Mouse (Mus musculus) liver, embryonic 13.5 days (tissue): ENCODE measurements around the gene Hmbs. TPM values are rescaled to one million over a fixed set of nuclear protein-coding genes. Genes with fewer than 3 reads are reported as not detected.
"Not testable (repeated sequence)": the region's sequence is repeated elsewhere in the genome, so short reads cannot be mapped to it uniquely, and the experiment has no call there.

Experiments
- ATAC-seq: fragments of 200-750 bp; cut with Nextera tagmentation; 2 replicates; pipeline ENCODE4 v1.8.0; 2017; ENCODE audit warnings: low read depth, mild to moderate bottlenecking, moderate number of reproducible peaks, moderate library complexity
- DNase-seq: peaks from one replicate; pipeline ENCODE4 v3.0.0; 2022
- H3K27ac ChIP-seq: fragments of 300-500 bp; sonication (generic); 2 replicates; pipeline ENCODE4 v1.5.1; 2015; ENCODE audit warnings: moderate library complexity, mild to moderate bottlenecking, inconsistent platforms
- H3K27me3 ChIP-seq: fragments of 300-500 bp; sonication (generic); 2 replicates; pipeline ENCODE4 v1.6.1; 2015; ENCODE audit warnings: mild to moderate bottlenecking, inconsistent platforms
- H3K36me3 ChIP-seq: fragments of 300-500 bp; sonication (generic); 2 replicates; pipeline ENCODE4 v1.6.1; 2015; ENCODE audit warnings: mild to moderate bottlenecking, inconsistent platforms
- H3K4me1 ChIP-seq: fragments of 300-500 bp; sonication (generic); replicated peaks from 2 replicates; pipeline ENCODE4 v1.6.1; 2015; ENCODE audit warnings: inconsistent platforms
- H3K4me2 ChIP-seq: fragments of 300-500 bp; sonication (generic); 2 replicates; pipeline ENCODE4 v1.6.1; 2015; ENCODE audit warnings: inconsistent platforms, mild to moderate bottlenecking, moderate library complexity
- H3K4me3 ChIP-seq: fragments of 300-500 bp; sonication (generic); replicated peaks from 2 replicates; pipeline ENCODE4 v1.5.1; 2015; ENCODE audit warnings: mild to moderate bottlenecking, inconsistent platforms
- H3K9ac ChIP-seq: fragments of 300-500 bp; sonication (generic); 2 replicates; pipeline ENCODE4 v1.6.1; 2015; ENCODE audit warnings: mild to moderate bottlenecking, inconsistent platforms
- H3K9me3 ChIP-seq: fragments of 300-500 bp; sonication (generic); replicated peaks from 2 replicates; pipeline ENCODE4 v1.6.1; 2016; ENCODE audit warnings: inconsistent platforms
- WGBS: fragments of 180-500 bp; shearing (Covaris S2); methylation state at CpG from one replicate; pipeline ENCODE4 v1.1.7; 2015; ENCODE audit not compliant: insufficient replicate concordance; 5-methylcytosine and 5-hydroxymethylcytosine counted together
- polyA plus RNA-seq: library from polyadenylated mRNA; unstranded; fragments of >200 nt; fragmentation: Nextera tagmentation; extraction: Ambion mirVana; gene quantifications from 2 replicates; pipeline ENCODE4 v1.2.1, GENCODE M21; 2015

Gene Hmbs
- polyA plus RNA-seq, 1 experiment from 2014 or later, result 1,411 TPM

DNA sequence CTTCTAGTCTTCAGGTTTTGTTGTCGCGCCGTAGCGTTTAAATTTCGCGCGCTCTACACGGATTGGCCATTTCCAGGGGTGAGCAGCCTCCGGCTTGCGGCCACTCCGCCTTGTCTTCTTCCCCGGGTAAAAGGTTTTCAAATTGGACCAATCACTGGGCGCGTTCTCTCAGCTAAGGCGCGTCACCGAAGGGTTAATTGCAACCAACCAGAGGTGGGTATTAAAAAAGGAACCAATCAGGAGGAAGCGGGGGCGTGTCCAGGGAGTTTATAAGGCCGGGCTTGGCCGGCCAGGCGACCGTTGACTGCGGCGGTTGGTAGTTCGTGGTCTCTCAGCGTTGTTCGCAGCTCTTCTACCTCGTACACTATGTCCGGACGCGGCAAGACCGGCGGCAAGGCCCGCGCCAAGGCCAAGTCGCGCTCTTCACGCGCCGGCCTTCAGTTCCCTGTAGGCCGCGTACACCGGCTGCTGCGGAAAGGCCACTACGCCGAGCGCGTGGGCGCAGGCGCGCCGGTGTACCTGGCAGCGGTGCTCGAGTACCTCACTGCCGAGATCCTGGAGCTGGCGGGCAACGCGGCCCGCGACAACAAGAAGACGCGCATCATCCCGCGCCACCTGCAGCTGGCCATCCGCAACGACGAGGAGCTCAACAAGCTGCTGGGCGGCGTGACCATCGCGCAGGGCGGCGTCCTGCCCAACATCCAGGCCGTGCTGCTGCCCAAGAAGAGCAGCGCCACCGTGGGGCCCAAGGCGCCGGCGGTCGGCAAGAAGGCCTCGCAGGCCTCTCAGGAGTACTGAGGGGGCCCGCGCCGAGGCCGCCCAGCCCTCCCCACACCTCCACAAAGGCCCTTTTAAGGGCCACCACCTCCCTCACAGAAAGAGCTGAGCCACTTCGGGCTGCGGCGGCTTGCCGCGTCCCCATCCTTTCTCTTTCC lies 9.4 kb downstream of the Hmbs start, which contains the start of gene H2afx:
Gene H2afx (plus strand): TSS at position 299 of the 935 bp plus-strand sequence.
- H3K4me1 ChIP-seq, result peaks cover 48% of the 10 kb centered on the region
- peak within 1 kb of the TSS; percentile 78 for H3K4me2 ChIP-seq
- H3K27ac ChIP-seq, result peak within 1 kb of the TSS; percentile 99
- ATAC-seq (peak; percentile 86), DNase-seq (peak; percentile 99)
- WGBS, result under 1% methylated on average over 88 of the region's 91 CpGs
- no peaks in the 10 kb centered on the region for H3K27me3 ChIP-seq
- peak within 1 kb of the TSS; percentile 80 for H3K4me3 ChIP-seq
- no peaks in the 10 kb centered on the region for H3K9me3 ChIP-seq
- peak within 1 kb of the TSS; percentile 97 for H3K9ac ChIP-seq
- peaks cover 88% of the 10 kb centered on the region for H3K36me3 ChIP-seq

DNA sequence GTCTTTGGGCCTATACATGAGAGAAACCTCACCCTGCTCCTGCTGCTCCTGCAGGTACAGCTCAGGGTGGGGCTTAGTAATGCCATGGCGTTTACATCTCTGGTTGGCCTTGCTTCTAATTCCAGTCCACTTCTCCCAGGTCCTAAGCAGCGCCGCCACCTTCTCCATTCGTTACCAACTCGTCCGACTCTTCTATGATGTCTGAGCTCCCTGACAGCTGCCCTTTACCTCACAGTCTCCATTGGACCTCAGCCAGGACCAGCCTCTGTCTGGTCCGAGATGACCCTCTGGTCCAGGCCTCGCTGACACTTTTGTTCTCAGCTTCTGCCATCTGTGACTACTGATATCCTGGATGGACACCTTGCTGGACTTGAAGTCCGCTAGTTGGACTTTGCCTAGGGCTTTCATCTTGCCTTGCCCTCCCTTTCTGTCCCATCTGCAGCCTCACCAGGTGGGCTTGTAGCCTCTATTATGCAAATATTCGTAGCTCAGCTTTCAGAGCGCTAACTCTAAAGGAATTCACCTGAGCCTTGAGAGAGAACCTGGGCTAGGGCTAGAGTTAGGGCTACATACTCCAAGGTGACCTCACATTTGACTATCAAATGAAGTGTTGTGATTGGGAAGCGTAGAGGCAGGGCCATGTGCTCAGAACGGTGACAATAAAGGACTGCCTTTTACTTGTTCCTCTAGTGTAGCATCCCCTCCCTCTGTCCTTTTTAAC lies 10.9 kb downstream of the Hmbs start:
- no peak for DNase-seq
- Histone ChIP-seq H3K9ac (peak overlapping the region; percentile 72), H3K4me2 (peak overlapping the region; percentile 66)

GRCm38 (mm10) chr9:44330736-44331135 lies 13.3 kb downstream of the Hmbs start:
- Histone ChIP-seq H3K27ac (0 out of 2 replicates have a peak overlapping the region, but pooled peaks have one; percentile 8), H3K36me3 (peaks cover 65% of the 10 kb centered on the region)

More for the DNA sequence above, 10.9 kb downstream of the Hmbs start:
- Histone ChIP-seq H3K27ac (peak overlapping the region; percentile 91), H3K4me3 (peak overlapping the region; percentile 50), H3K4me1 (peaks cover 46% of the 10 kb centered on the region), H3K9me3 (no peaks in the 10 kb centered on the region), H3K27me3 (no peaks in the 10 kb centered on the region), H3K36me3 (peaks cover 86% of the 10 kb centered on the region)
- ATAC-seq, result no peak
- WGBS, result 92% methylated on average over 13 of the region's 13 CpGs

DNA sequence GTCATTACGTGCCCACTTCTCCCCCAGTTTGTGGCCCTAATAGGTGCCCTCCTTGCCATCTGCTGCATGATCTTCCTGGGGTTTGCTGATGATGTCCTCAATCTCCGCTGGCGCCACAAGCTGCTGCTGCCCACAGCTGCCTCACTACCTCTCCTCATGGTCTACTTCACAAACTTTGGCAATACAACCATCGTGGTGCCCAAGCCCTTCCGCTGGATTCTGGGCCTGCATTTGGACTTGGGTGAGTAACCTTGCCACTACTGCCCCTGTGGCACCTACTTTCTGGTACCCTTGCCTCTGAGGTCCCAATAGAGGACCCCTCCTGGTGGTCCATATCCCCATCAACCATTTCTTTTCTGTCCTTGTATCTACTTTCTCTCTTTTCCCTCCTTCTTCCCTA lies 16.1 kb downstream of the Hmbs start:
- no peaks in the 10 kb centered on the region for H3K9me3 ChIP-seq
- no peak for DNase-seq
- peak overlapping the region; percentile 87 for H3K4me2 ChIP-seq
- H3K4me3 ChIP-seq, result peak overlapping the region; percentile 75
- H3K27ac ChIP-seq, result peak overlapping the region; percentile 91
- ATAC-seq, result no peak
- peaks cover 49% of the 10 kb centered on the region for H3K4me1 ChIP-seq
- peaks cover 47% of the 10 kb centered on the region for H3K36me3 ChIP-seq
- no peaks in the 10 kb centered on the region for H3K27me3 ChIP-seq
- WGBS, result 84% methylated on average over 5 of the region's 5 CpGs
- H3K9ac ChIP-seq, result peak overlapping the region; percentile 87

More at GRCm38 (mm10) chr9:44330736-44331135, 13.3 kb downstream of the Hmbs start:
- no peaks in the 10 kb centered on the region for H3K27me3 ChIP-seq
- peaks cover 47% of the 10 kb centered on the region for H3K4me1 ChIP-seq
- no peak overlapping the region for H3K4me2 ChIP-seq
- no peak for DNase-seq
- 85% methylated on average over 6 of the region's 6 CpGs for WGBS
- H3K4me3 ChIP-seq, result no peak overlapping the region
- no peaks in the 10 kb centered on the region for H3K9me3 ChIP-seq
- no peak for ATAC-seq
- H3K9ac ChIP-seq, result peak overlapping the region; percentile 23; the same call in 1 of the 2 replicates

DNA sequence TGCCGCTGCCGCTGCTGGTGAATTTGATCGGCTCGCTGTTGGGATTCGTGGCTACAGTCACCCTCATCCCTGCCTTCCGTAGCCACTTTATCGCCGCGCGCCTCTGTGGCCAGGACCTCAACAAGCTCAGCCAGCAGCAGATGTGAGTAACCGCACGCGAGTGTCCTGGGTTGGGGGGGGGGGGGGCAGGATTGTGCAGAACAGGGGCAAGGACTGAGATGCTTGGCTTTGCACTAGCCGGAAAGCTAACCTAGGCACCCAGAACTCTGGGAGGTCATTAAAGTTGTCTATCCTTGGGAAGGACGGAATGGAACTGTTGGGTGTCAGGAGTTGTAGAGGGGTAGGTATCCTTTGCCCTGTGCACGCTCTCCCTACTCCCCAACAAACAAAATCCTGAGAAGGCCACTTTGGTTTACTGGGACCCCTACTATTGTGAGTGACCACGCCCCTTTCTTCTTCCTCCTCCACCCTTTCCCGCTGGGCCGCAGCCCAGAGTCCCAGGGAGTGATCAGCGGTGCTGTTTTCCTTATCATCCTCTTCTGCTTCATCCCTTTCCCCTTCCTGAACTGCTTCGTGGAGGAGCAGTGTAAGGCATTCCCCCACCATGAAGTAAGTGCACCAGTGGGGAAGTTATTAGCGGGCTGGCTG lies 16.8 kb downstream of the Hmbs start:
- H3K4me3 ChIP-seq, result peak overlapping the region; percentile 75
- under 1% methylated on average over 22 of the region's 22 CpGs for WGBS
- H3K36me3 ChIP-seq, result peaks cover 39% of the 10 kb centered on the region
- H3K4me2 ChIP-seq, result peak overlapping the region; percentile 87
- H3K9ac ChIP-seq, result peak overlapping the region; percentile 87
- no peaks in the 10 kb centered on the region for H3K9me3 ChIP-seq
- peak overlapping the region; percentile 91 for H3K27ac ChIP-seq
- peaks cover 42% of the 10 kb centered on the region for H3K4me1 ChIP-seq
- H3K27me3 ChIP-seq, result no peaks in the 10 kb centered on the region
- peak; percentile 49 for ATAC-seq
- DNase-seq, result no peak

DNA sequence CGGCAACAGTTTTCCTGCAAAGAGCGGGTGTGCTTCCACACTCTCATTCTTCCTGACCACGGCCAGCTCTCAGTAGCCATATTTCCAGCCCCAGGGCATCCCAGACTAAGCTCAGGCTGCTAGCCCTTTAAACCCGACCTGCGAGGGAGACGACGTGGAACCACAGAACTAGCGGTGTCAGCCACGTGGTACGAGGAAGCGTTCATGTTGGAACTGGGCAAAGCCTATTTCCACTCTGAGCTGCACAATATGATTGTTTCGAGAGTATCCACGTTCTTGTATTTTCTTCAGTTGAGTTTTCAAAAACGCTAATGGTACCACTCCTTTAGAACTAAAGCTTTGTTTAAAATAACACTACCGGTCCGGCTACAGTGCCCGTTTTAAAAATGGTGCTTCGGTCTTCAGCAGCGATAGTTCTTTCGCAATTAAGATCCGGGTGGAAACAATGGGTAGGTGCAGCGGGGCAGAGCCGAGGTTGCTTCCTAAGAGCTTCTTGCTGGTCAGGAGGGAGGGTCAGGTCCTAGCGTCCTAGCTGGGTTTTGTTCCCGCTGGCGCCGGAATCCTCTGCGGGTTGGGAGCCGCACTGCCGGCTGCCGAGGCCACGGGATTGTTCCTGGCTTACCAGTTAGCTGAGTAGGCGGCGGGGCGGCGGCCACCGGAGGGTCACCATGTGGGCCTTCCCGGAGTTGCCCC lies 17.5 kb downstream of the Hmbs start:
- under 1% methylated on average over 38 of the region's 38 CpGs for WGBS
- peak; percentile 83 for ATAC-seq
- H3K9ac ChIP-seq, result peak overlapping the region; percentile 87

GRCm38 (mm10) chr9:44325768-44326370 lies 18.2 kb downstream of the Hmbs start, which contains the start of gene Dpagt1:
TSS of gene Dpagt1 (plus strand) at chr9:44326019.
- ATAC-seq (0 out of 2 replicates have a peak, but pooled peaks have one; percentile 9), DNase-seq (no peak)
- Histone ChIP-seq H3K4me1 (peaks cover 51% of the 10 kb centered on the region), H3K4me3 (peak within 1 kb of the TSS; percentile 75), H3K27ac (peak within 1 kb of the TSS; percentile 91), H3K9me3 (no peaks in the 10 kb centered on the region), H3K4me2 (peak within 1 kb of the TSS; percentile 87), H3K36me3 (peaks cover 26% of the 10 kb centered on the region), H3K27me3 (no peaks in the 10 kb centered on the region), H3K9ac (peak within 1 kb of the TSS; percentile 87)
- 4% methylated on average over 12 of the region's 12 CpGs for WGBS

More for the DNA sequence above, 17.5 kb downstream of the Hmbs start:
- Histone ChIP-seq H3K27me3 (no peaks in the 10 kb centered on the region), H3K4me2 (peak overlapping the region; percentile 87), H3K27ac (peak overlapping the region; percentile 91), H3K9me3 (no peaks in the 10 kb centered on the region), H3K4me1 (peaks cover 46% of the 10 kb centered on the region), H3K4me3 (peak overlapping the region; percentile 75), H3K36me3 (peaks cover 33% of the 10 kb centered on the region)
- peak; percentile 64 for DNase-seq

DNA sequence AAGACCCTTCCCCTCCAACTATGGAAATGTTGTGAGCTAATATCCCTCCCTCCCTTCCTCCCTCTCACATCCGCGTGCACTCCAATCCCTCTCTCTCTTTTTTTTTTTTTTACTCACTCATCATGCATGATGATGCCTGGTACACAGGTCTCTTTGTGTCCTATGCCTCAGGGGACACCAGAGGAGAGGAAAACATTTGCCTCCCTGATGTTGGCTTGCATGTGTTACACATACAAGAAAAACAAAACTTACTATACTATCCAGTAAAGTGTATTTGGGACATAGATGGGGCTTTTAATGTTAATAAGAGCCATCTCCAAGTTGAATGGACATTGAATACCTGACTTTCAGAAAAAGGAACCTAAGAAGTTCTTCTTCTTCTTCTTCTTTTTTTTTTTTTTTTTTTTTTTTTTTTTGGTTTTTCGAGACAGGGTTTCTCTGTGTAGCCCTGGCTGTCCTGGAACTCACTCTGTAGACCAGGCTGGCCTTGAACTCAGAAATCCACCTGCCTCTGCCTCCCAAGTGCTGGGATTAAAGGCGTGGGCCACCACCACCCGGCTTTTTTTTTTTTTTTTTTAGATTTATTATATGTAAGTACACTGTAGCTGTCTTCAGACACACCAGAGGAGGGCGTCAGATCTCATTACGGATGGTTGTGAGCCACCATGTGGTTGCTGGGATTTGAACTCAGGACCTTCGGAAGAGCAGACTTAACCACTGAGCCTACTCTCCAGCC lies 18.8 kb downstream of the Hmbs start:
- not testable (repeated sequence) for ATAC-seq, H3K27me3 ChIP-seq, DNase-seq, H3K9me3 ChIP-seq
- Histone ChIP-seq H3K27ac (peak overlapping the region; percentile 91; the same call in 1 of the 2 replicates), H3K4me2 (peak overlapping the region; percentile 87), H3K36me3 (peaks cover 20% of the 10 kb centered on the region), H3K4me3 (peak overlapping the region; percentile 75; the same call in 1 of the 2 replicates), H3K4me1 (peaks cover 56% of the 10 kb centered on the region), H3K9ac (peak overlapping the region; percentile 87)
- 52% methylated on average over 7 of the region's 8 CpGs for WGBS

DNA sequence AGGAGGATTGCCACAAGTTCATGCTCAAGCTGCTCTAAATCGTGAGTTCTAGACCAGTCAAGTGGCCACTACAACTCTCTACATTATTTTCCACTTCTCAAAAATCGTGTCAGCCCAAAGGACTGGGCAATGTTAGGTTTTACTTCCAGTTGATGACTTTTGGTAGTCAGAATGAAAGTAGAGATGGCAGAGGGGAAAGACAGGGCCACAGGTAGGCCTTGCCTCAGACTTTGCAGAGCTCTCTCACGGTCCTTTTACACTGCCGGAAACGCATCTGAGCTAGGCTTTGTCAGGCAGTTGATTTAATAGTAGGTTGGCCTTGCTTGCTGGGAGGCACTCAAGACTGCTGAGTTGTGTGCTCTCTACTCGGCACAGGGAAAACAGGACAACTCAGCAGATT lies 19.9 kb downstream of the Hmbs start:
- Histone ChIP-seq H3K4me3 (no peak overlapping the region), H3K4me2 (no peak overlapping the region), H3K9me3 (no peaks in the 10 kb centered on the region), H3K9ac (0 out of 2 replicates have a peak overlapping the region, but pooled peaks have one; percentile 36), H3K27me3 (no peaks in the 10 kb centered on the region), H3K27ac (no peak overlapping the region), H3K36me3 (peaks cover 9% of the 10 kb centered on the region), H3K4me1 (peaks cover 58% of the 10 kb centered on the region)
- ATAC-seq, result no peak
- no peak for DNase-seq
- 76% methylated on average over 6 of the region's 6 CpGs for WGBS
